Mouse (Mus musculus): ENCODE measurements around the gene Eogt.

The Eogt gene

GRCm38 (mm10) chr6:97148383-97149251 is at the start of gene Eogt:
Gene Eogt (minus strand): TSS chr6:97149182.
- DNase-seq (ENCODE audit: low spot score in 2 of 2): peak; percentile 63 to 78

GRCm38 (mm10) chr6:97179367-97179828 is 30.4 kb upstream of the Eogt start:
- DNase-seq (ENCODE audit: low spot score in 2 of 2): no peak

- peak; percentile 95 to 97 for DNase-seq (ENCODE audit: low spot score in 2 of 2)
Measured at GRCm38 (mm10) chr6:97178491-97179366, 29.7 kb upstream of the Eogt start, which contains the start of gene Tmf1. Gene Tmf1 (minus strand): TSS chr6:97179122.

- DNase-seq (ENCODE audit: low spot score in 2 of 2): no peak
Measured at GRCm38 (mm10) chr6:97175716-97176115, 26.7 kb upstream of the Eogt start.

GRCm38 (mm10) chr6:97150156-97150555 is 1.2 kb upstream of the Eogt start:
- DNase-seq (ENCODE audit: low spot score in 2 of 2): no peak

GRCm38 (mm10) chr6:97149721-97150120 is 739 bp upstream of the Eogt start:
- DNase-seq (ENCODE audit: low spot score in 2 of 2): no peak

- peak; percentile 30 to 32 for DNase-seq (ENCODE audit: low spot score in 2 of 2)
Measured at GRCm38 (mm10) chr6:97147755-97148382, 1.1 kb downstream of the Eogt start.

GRCm38 (mm10) chr6:97145156-97145555 is 3.8 kb downstream of the Eogt start:
- no peak for DNase-seq (ENCODE audit: low spot score in 2 of 2)

- DNase-seq (ENCODE audit: low spot score in 2 of 2): no peak
Measured at GRCm38 (mm10) chr6:97144359-97144758, 4.6 kb downstream of the Eogt start.

- DNase-seq (ENCODE audit: low spot score in 2 of 2): no peak
Measured at GRCm38 (mm10) chr6:97142611-97143010, 6.4 kb downstream of the Eogt start.

- DNase-seq (ENCODE audit: low spot score in 2 of 2): no peak
Measured at GRCm38 (mm10) chr6:97141811-97142210, 7.2 kb downstream of the Eogt start.

- DNase-seq (ENCODE audit: low spot score in 2 of 2): no peak
Measured at GRCm38 (mm10) chr6:97132707-97133303, 16.2 kb downstream of the Eogt start.

GRCm38 (mm10) chr6:97131808-97132207 is 17.2 kb downstream of the Eogt start:
- DNase-seq (ENCODE audit: low spot score in 2 of 2): no peak

- DNase-seq (ENCODE audit: low spot score in 2 of 2): no peak
Measured at GRCm38 (mm10) chr6:97130979-97131378, 18.0 kb downstream of the Eogt start.

- peak in 1 of 2 experiments; percentile 26 for DNase-seq (ENCODE audit: low spot score in 2 of 2)
Measured at GRCm38 (mm10) chr6:97124336-97125010, 24.5 kb downstream of the Eogt start.

GRCm38 (mm10) chr6:97120922-97121321 is 28.1 kb downstream of the Eogt start:
- DNase-seq (ENCODE audit: low spot score in 2 of 2): no peak

- DNase-seq (ENCODE audit: low spot score in 2 of 2): no peak
Measured at GRCm38 (mm10) chr6:97118327-97118726, 30.7 kb downstream of the Eogt start.

GRCm38 (mm10) chr6:97116896-97117295 is 32.1 kb downstream of the Eogt start:
- no peak for DNase-seq (ENCODE audit: low spot score in 2 of 2)

GRCm38 (mm10) chr6:97114821-97115220 is 34.2 kb downstream of the Eogt start:
- no peak for DNase-seq (ENCODE audit: low spot score in 2 of 2)

GRCm38 (mm10) chr6:97112177-97112576 is 36.8 kb downstream of the Eogt start:
- no peak for DNase-seq (ENCODE audit: low spot score in 2 of 2)

GRCm38 (mm10) chr6:97106777-97107176 is 42.2 kb downstream of the Eogt start:
- DNase-seq (ENCODE audit: low spot score in 2 of 2): peak; percentile 52 to 60
